Mouse (Mus musculus) liver, adult 2 months (tissue): Measurements from ENCODE around the gene Prickle2.

ENCODE experiments used
- CTCF ChIP-seq: fragments of 200-500 bp; IDR thresholded peaks from 2 replicates; pipeline ENCODE4 v1.5.1; 2011; ENCODE audit warnings: low read depth, low read length, control low read depth
- POLR2A ChIP-seq: fragments of 200-500 bp; IDR thresholded peaks from 2 replicates; pipeline ENCODE4 v1.6.1; 2011; ENCODE audit warnings: low read length, control low read depth; ENCODE audit not compliant: insufficient read depth; ENCODE audit errors: extremely low read depth

DNA sequence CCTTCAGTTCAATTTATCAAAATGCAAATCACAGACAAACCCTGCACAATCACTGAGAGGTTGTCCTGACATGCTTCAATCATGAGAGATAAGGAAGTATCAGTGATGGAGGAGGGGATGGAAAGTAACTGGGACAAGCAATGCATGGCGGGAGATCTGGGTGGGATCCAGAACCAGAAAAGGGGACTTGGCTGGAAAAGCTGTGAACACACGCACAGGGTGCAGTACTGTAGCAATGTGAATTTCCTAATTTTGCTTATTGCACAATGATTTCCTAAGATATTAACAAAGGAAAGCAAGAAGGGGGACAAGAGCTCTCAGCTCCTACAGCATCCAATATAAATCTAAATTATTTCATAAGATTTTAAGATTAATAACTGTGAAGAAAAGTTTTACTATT is 75.0 kb downstream of the Prickle2 start:
- TF ChIP-seq CTCF (no peak), POLR2A (no peak)
